Mouse (Mus musculus): ENCODE data around the gene Shank1.

DNA sequence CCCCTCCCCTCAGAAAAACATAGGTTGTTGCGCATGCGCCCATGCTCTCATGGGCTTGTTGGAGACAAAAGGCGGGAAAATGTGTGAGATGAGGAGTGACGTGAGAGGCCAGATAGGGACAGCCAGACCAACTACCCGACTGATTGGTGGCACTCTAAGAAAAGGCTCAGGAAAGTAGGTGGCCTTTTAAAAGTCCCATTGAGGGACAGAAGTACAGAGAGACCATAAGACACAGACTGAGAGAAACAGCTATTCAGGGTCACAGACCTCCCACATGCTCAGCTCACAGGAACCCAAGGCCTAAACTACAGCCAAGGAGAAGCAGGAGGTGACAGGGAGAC, 95.9 kb downstream of the Shank1 start:
- TF ChIP-seq CTCF (IDR thresholded peaks at IDR 0.05; ENCODE audit: control insufficient read depth, insufficient read depth, low read length) (no peak), POLR2A (IDR thresholded peaks at IDR 0.05; ENCODE audit: borderline replicate concordance, control insufficient read depth, low read depth, low read length) (no peak)

Data from bone marrow, adult 2 months (tissue).